Mouse (Mus musculus) midbrain, postnatal 0 days (tissue): ENCODE measurements around the gene Adgra3. TPM values are rescaled to one million over a fixed set of nuclear protein-coding genes. Genes with fewer than 3 reads are reported as not detected.

Source experiments
- ATAC-seq: fragments of 200-750 bp; cut with Nextera tagmentation; 2 replicates; pipeline ENCODE4 v1.8.0; 2017; ENCODE audit warnings: moderate number of reproducible peaks, mild to moderate bottlenecking, moderate TSS enrichment, moderate library complexity; ENCODE audit not compliant: low FRiP score
- DNase-seq: peaks from one replicate; pipeline ENCODE4 v3.0.0-alpha.2; 2015; ENCODE audit warnings: low spot score
- H3K27ac ChIP-seq: fragments of 300-500 bp; sonication (generic); 2 replicates; pipeline ENCODE4 v1.5.1; 2014; ENCODE audit warnings: low read depth, mild to moderate bottlenecking, low read length, mixed read lengths
- H3K27me3 ChIP-seq: fragments of 300-500 bp; sonication (generic); 2 replicates; pipeline ENCODE4 v1.6.1; 2014; ENCODE audit warnings: low read length, control low read depth, mixed read lengths; ENCODE audit not compliant: insufficient read depth
- H3K36me3 ChIP-seq: fragments of 300-500 bp; sonication (generic); 2 replicates; pipeline ENCODE4 v1.6.1; 2014; ENCODE audit warnings: low read length, control low read depth, mixed read lengths; ENCODE audit not compliant: insufficient read depth
- H3K4me1 ChIP-seq: fragments of 300-500 bp; sonication (generic); 2 replicates; pipeline ENCODE4 v1.6.1; 2014; ENCODE audit warnings: mild to moderate bottlenecking, control low read depth, antibody characterized with exemption, low read length, mixed read lengths; ENCODE audit not compliant: insufficient read depth
- H3K4me2 ChIP-seq: fragments of 300-500 bp; sonication (generic); 2 replicates; pipeline ENCODE4 v1.6.1; 2014; ENCODE audit warnings: low read depth, mild to moderate bottlenecking, low read length, mixed read lengths; ENCODE audit not compliant: poor library complexity, severe bottlenecking
- H3K4me3 ChIP-seq: fragments of 300-500 bp; sonication (generic); 2 replicates; pipeline ENCODE4 v1.5.1; 2014; ENCODE audit warnings: low read depth, mild to moderate bottlenecking, low read length, moderate library complexity
- H3K9ac ChIP-seq: fragments of 300-500 bp; sonication (generic); replicated peaks from 2 replicates; pipeline ENCODE4 v1.6.1; 2014; ENCODE audit warnings: mild to moderate bottlenecking, low read length, moderate library complexity, mixed read lengths; ENCODE audit not compliant: poor library complexity, severe bottlenecking
- H3K9me3 ChIP-seq: fragments of 300-500 bp; sonication (generic); 2 replicates; pipeline ENCODE4 v1.6.1; 2016; ENCODE audit warnings: low read length, control low read depth
- CTCF ChIP-seq: IDR thresholded peaks from 2 replicates; pipeline ENCODE4 v1.5.1; 2016; ENCODE audit warnings: antibody characterized with exemption, mild to moderate bottlenecking
- WGBS: fragments of 180-500 bp; shearing (Covaris S2); extraction: QIAGEN DNeasy Blood & Tissue Kit; methylation state at CpG from one replicate; pipeline ENCODE4 v1.1.7; 2014; 5-methylcytosine and 5-hydroxymethylcytosine counted together
- polyA plus RNA-seq: library from polyadenylated mRNA; unstranded; fragments of >200 nt; fragmentation: Nextera tagmentation; extraction: Ambion mirVana; gene quantifications from 2 replicates; pipeline ENCODE4 v1.2.1, GENCODE M21; 2015
- total RNA-seq: library from RNA; depleted of rRNA; stranded (reverse); fragments of >200 nt; gene quantifications from 2 replicates; pipeline ENCODE4 v1.2.3, GENCODE M21; 2014; rRNA removed

Adgra3 gene
- total RNA-seq = 37.5 and 41.4 TPM in 2 replicates
- 7.1 and 8.1 TPM in 2 replicates for polyA plus RNA-seq

DNA sequence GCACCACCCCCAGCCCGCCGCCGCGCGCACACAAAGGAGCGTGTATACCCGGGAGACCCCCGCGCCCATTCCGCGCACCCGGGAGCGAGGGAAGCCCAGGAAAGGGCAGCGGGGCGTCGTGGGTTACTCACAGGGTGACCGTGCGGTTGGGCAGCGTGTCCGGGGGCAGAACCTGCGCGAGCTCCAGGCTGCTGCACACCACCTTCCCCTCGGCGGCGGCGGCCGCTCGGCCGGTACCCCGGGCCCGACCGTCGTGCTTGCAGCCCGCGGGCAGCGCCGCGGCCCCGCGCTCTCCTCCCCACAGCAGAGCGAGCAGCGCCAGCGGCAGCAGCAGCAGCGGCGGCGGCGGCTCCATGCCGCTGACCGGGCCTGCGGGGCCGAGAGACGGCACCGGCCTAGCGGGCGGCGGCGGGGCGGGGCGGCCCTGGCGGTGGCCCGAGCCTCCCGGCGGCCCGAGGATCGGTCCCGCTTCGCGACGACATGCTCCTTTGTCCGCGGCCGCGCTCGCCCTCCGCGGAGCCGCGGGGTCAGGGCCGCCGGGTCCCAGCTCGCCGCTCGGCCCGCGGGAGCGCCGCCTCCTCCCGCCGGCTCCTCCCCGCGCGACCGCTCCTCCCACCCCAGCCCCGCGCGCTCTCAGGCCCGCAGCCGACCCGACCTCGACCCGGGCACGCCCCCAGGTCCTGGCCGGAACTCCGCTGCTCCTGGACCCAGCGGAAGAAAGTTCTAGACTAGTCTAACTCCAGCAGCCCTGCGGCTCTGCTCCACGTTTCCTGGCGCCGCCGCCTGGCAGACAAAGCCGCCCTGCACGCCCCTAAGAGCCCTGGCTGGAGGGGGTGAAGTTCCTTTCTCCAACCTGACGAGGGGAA lies at the start of gene Adgra3:
Gene Adgra3 (minus strand): TSS at position 586 of the 866 bp plus-strand sequence.
- Histone ChIP-seq H3K4me2 (peak within 1 kb of the TSS; percentile 96), H3K4me1 (peaks cover 4% of the 10 kb centered on the region; the same call in 1 of the 2 replicates), H3K9me3 (no peaks in the 10 kb centered on the region), H3K9ac (peak within 1 kb of the TSS; percentile 81), H3K27ac (no peak within 1 kb of the TSS), H3K36me3 (no peaks in the 10 kb centered on the region), H3K4me3 (peak within 1 kb of the TSS; percentile 87), H3K27me3 (no peaks in the 10 kb centered on the region)
- WGBS = under 1% methylated on average over 86 of the region's 113 CpGs
- peak; percentile 88 for ATAC-seq
- DNase-seq = peak; percentile 53
- peak; percentile 36 for TF ChIP-seq CTCF

DNA sequence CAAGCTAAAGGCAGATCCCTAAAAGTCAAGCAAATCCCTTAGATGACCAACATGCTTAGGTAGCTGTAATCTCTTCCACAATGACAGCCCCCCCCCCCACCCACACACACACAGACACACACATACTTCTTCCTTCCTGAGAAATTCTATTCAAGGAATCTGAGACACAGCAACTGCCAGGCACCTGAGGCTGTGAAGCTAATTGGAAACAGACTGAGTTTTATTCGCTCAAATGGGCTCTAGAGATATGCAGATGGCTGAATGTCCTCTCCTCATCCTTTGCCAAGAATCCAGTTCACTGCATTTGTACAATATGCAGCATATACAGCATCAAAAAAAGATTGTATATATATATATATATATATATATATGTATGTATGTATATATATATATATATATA lies 24.6 kb upstream of the Adgra3 start:
- H3K27ac ChIP-seq = no peak overlapping the region
- TF ChIP-seq CTCF = no peak
- H3K4me2 ChIP-seq = no peak overlapping the region
- no peaks in the 10 kb centered on the region for H3K27me3 ChIP-seq
- no peak overlapping the region for H3K4me3 ChIP-seq
- no peak for ATAC-seq
- DNase-seq = peak; percentile 53
- H3K4me1 ChIP-seq = no peaks in the 10 kb centered on the region
- H3K9me3 ChIP-seq = no peaks in the 10 kb centered on the region
- H3K36me3 ChIP-seq = no peaks in the 10 kb centered on the region
- H3K9ac ChIP-seq = no peak overlapping the region
- 58% methylated on average over 1 of the region's 1 CpGs for WGBS

DNA sequence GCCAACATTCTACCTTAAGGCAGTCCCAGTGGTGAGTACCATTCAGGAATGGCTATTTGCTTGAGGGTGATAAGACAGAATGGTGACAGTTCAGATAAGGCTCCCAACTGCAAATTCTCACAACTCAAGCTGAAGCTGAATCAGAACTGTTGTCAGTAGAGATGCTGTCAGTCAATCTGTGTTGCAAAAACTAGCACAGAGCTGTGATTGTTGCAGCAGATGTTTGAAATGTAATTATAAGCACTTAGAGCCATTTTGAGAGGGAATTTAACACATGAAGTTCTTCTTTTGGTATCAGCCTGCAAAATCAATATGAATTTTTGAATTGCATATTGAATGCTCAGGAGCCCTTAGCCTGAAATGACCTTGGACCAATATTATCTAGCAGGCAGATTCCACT lies 15.4 kb upstream of the Adgra3 start:
- no peak overlapping the region for H3K4me2 ChIP-seq
- no peak overlapping the region for H3K4me3 ChIP-seq
- ATAC-seq = no peak
- no peaks in the 10 kb centered on the region for H3K36me3 ChIP-seq
- no peak for TF ChIP-seq CTCF
- no peaks in the 10 kb centered on the region for H3K27me3 ChIP-seq
- DNase-seq = no peak
- H3K27ac ChIP-seq = no peak overlapping the region
- H3K4me1 ChIP-seq = no peaks in the 10 kb centered on the region
- H3K9ac ChIP-seq = no peak overlapping the region
- H3K9me3 ChIP-seq = no peaks in the 10 kb centered on the region

DNA sequence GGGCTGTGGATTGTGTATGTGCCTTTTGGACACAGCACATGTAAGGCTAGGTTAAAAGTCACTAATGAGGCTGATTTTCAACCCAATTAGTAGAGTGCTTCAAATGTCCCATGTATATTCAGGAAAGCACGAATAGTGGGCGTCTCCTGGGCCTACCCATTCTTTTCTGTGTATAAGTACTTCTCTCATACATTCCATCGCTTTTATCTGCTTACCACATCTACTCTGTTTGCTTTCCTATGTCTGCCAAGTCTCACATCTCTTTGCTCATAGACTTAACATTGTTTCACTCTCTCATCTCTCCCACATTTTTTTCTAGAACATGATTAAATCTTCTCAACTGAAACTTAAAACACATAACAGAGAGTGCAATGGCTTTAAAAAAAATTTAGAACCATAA lies 5.4 kb upstream of the Adgra3 start:
- H3K27ac ChIP-seq = no peak overlapping the region
- DNase-seq (no peak), ATAC-seq (no peak)
- H3K4me2 ChIP-seq = no peak overlapping the region
- no peaks in the 10 kb centered on the region for H3K27me3 ChIP-seq
- H3K9ac ChIP-seq = no peak overlapping the region
- WGBS = 84% methylated on average over 3 of the region's 3 CpGs
- H3K9me3 ChIP-seq = no peaks in the 10 kb centered on the region
- no peak overlapping the region for H3K4me3 ChIP-seq
- no peaks in the 10 kb centered on the region for H3K36me3 ChIP-seq
- H3K4me1 ChIP-seq = no peaks in the 10 kb centered on the region
- TF ChIP-seq CTCF = no peak

DNA sequence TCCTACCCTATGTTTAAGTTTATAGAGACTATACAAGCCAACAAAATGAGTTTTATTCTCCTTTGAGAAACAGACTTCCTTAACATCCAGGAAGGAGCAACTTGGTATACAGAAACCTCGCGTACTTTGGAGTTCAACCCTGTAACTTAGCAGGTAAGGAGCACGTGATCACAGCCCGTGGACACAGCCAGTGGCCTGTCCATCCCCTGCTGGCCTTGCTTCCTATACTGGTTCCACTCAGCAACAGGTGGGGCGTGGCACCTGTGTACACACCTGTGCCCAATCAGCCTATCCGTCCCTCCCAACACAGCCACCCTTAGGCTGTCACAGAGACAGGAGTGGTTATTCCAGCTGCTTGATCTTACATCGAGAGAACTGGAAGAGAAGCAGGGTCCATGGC lies 780 bp upstream of the Adgra3 start:
- no peak for DNase-seq
- Histone ChIP-seq H3K4me2 (peak overlapping the region; percentile 96), H3K4me1 (peaks cover 4% of the 10 kb centered on the region; the same call in 1 of the 2 replicates), H3K27me3 (no peaks in the 10 kb centered on the region), H3K9ac (no peak overlapping the region), H3K4me3 (no peak overlapping the region), H3K9me3 (no peaks in the 10 kb centered on the region), H3K27ac (no peak overlapping the region), H3K36me3 (no peaks in the 10 kb centered on the region)
- WGBS = 94% methylated on average over 7 of the region's 7 CpGs
- ATAC-seq = no peak
- no peak for TF ChIP-seq CTCF
